Mouse (Mus musculus) c-Kit-positive CD71-positive TER-119-positive erythroid progenitor cells, embryonic 14.5 days (primary cell): ENCODE results near the gene Trim8.

Source experiments
- DNase-seq: peaks from one replicate; pipeline ENCODE4 v3.0.0-alpha.2; 2013; ENCODE audit warnings: low spot score

Trim8 gene

GRCm38 (mm10) chr19:46524601-46525321, 23.3 kb downstream of the Trim8 start:
- DNase-seq: no peak

- no peak for DNase-seq
Measured at GRCm38 (mm10) chr19:46525691-46526631, 24.5 kb downstream of the Trim8 start.

- no peak for DNase-seq
Measured at GRCm38 (mm10) chr19:46527632-46528528, 26.4 kb downstream of the Trim8 start.

GRCm38 (mm10) chr19:46528529-46529213, 27.2 kb downstream of the Trim8 start:
- DNase-seq: peak; percentile 36

GRCm38 (mm10) chr19:46529601-46530448, 28.3 kb downstream of the Trim8 start:
- DNase-seq: no peak

GRCm38 (mm10) chr19:46530449-46530990, 29.0 kb downstream of the Trim8 start:
- DNase-seq: no peak

- no peak for DNase-seq
Measured at GRCm38 (mm10) chr19:46531071-46532030, 29.8 kb downstream of the Trim8 start.

GRCm38 (mm10) chr19:46532031-46532688, 30.7 kb downstream of the Trim8 start:
- DNase-seq: no peak

- no peak for DNase-seq
Measured at GRCm38 (mm10) chr19:46533066-46533465, 31.6 kb downstream of the Trim8 start.

- no peak for DNase-seq
Measured at GRCm38 (mm10) chr19:46533525-46533924, 32.0 kb downstream of the Trim8 start.

GRCm38 (mm10) chr19:46534542-46535098, 33.1 kb downstream of the Trim8 start:
- no peak for DNase-seq

- DNase-seq: no peak
Measured at GRCm38 (mm10) chr19:46537357-46537756, 35.9 kb downstream of the Trim8 start.

- no peak for DNase-seq
Measured at GRCm38 (mm10) chr19:46538213-46538612, 36.7 kb downstream of the Trim8 start.

- no peak for DNase-seq
Measured at GRCm38 (mm10) chr19:46542750-46543149, 41.2 kb downstream of the Trim8 start.

GRCm38 (mm10) chr19:46547565-46547964, 46.1 kb downstream of the Trim8 start:
- DNase-seq: no peak

GRCm38 (mm10) chr19:46548110-46548509, 46.6 kb downstream of the Trim8 start:
- no peak for DNase-seq

GRCm38 (mm10) chr19:46550385-46550784, 48.9 kb downstream of the Trim8 start:
- DNase-seq: no peak

- no peak for DNase-seq
Measured at GRCm38 (mm10) chr19:46552496-46552895, 51.0 kb downstream of the Trim8 start.
